Mouse (Mus musculus) limb, embryonic 12.5 days (tissue): ENCODE results near the gene Kcnmb3. TPM values are rescaled to one million over a fixed set of nuclear protein-coding genes. Genes with fewer than 3 reads are reported as not detected.
"Not testable (repeated sequence)": the region's sequence is repeated elsewhere in the genome, so short reads cannot be mapped to it uniquely, and the experiment has no call there.

Source experiments
- ATAC-seq: fragments of 200-750 bp; cut with Nextera tagmentation; 2 replicates; pipeline ENCODE4 v1.8.0; 2017; ENCODE audit warnings: low read depth, moderate TSS enrichment; ENCODE audit not compliant: insufficient number of reproducible peaks, insufficient read depth, low FRiP score, low TSS enrichment
- H3K27ac ChIP-seq: fragments of 300-500 bp; sonication (generic); 2 replicates; pipeline ENCODE4 v1.5.1; 2016; ENCODE audit warnings: mild to moderate bottlenecking, moderate library complexity
- H3K27me3 ChIP-seq: fragments of 300-500 bp; sonication (generic); 2 replicates; pipeline ENCODE4 v1.6.1; 2016; ENCODE audit warnings: mild to moderate bottlenecking, moderate library complexity
- H3K36me3 ChIP-seq: fragments of 300-500 bp; sonication (generic); 2 replicates; pipeline ENCODE4 v1.6.1; 2016; ENCODE audit warnings: mild to moderate bottlenecking, moderate library complexity
- H3K4me1 ChIP-seq: fragments of 300-500 bp; sonication (generic); replicated peaks from 2 replicates; pipeline ENCODE4 v1.6.1; 2016
- H3K4me2 ChIP-seq: fragments of 300-500 bp; sonication (generic); 2 replicates; pipeline ENCODE4 v1.6.1; 2016; ENCODE audit warnings: mild to moderate bottlenecking, moderate library complexity
- H3K4me3 ChIP-seq: fragments of 300-500 bp; sonication (generic); replicated peaks from 2 replicates; pipeline ENCODE4 v1.5.1; 2016; ENCODE audit warnings: mild to moderate bottlenecking
- H3K9ac ChIP-seq: fragments of 300-500 bp; sonication (generic); replicated peaks from 2 replicates; pipeline ENCODE4 v1.6.1; 2016; ENCODE audit warnings: mild to moderate bottlenecking, moderate library complexity
- H3K9me3 ChIP-seq: fragments of 300-500 bp; sonication (generic); 2 replicates; pipeline ENCODE4 v1.6.1; 2016; ENCODE audit warnings: mild to moderate bottlenecking, moderate library complexity
- WGBS: fragments of 180-500 bp; shearing (Covaris S2); methylation state at CpG from one replicate; pipeline ENCODE4 v1.1.7; 2016; 5-methylcytosine and 5-hydroxymethylcytosine counted together
- polyA plus RNA-seq: library from polyadenylated mRNA; unstranded; fragments of >200 nt; fragmentation: Nextera tagmentation; extraction: Ambion mirVana; gene quantifications from 2 replicates; pipeline ENCODE4 v1.2.1, GENCODE M21; 2016

The Kcnmb3 gene
- polyA plus RNA-seq, 1 experiment from 2014 or later, result 0.20 TPM

DNA sequence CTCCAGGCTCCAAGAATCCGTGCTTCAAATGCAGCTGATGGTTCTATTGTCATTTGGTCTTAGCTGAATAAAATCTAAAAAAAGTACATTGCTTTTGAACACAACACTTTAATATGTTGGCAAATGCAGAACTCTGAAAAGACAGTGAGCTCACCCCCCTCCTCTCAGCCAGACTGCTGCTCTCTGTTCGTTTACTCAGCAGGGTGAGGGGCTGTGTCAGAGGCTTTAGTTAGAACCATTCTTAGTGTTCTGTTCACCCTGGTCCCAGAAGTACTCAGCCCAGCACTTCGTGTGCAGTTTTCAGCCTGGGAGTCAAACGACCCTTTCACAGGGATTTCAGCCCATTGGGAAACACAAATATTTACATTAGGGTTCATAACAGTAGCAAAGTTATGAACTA is 23.6 kb downstream of the Kcnmb3 start:
- H3K4me2 ChIP-seq, result no peak overlapping the region
- peaks cover 26% of the 10 kb centered on the region for H3K4me1 ChIP-seq
- H3K27me3 ChIP-seq, result no peaks in the 10 kb centered on the region
- ATAC-seq, result no peak
- H3K27ac ChIP-seq, result no peak overlapping the region
- H3K4me3 ChIP-seq, result no peak overlapping the region
- no peak overlapping the region for H3K9ac ChIP-seq
- H3K36me3 ChIP-seq, result peaks cover 23% of the 10 kb centered on the region
- H3K9me3 ChIP-seq, result no peaks in the 10 kb centered on the region
- 69% methylated on average over 4 of the region's 4 CpGs for WGBS

DNA sequence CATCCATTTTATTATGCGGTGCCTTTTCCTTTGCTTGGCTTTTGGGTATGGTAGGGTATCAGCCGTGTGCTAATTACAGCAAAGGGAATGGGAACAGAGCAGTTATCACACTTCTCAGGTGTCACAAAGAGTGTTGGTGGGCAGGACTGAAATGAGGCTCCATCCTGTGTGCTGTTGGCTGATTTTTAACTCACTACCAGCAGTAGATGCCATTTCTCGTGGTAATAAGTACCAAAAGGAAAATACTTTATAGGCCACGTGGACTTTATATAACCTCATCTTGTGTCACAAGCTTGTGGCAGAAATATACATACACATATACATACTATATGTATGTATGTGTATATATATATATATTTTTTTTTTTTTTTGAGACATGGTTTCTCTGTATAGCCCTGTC is 24.7 kb downstream of the Kcnmb3 start:
- peaks cover 34% of the 10 kb centered on the region for H3K36me3 ChIP-seq
- no peaks in the 10 kb centered on the region for H3K27me3 ChIP-seq
- no peak for ATAC-seq
- no peak overlapping the region for H3K9ac ChIP-seq
- no peaks in the 10 kb centered on the region for H3K9me3 ChIP-seq
- no peak overlapping the region for H3K4me2 ChIP-seq
- no peak overlapping the region for H3K4me3 ChIP-seq
- peaks cover 21% of the 10 kb centered on the region for H3K4me1 ChIP-seq
- 87% methylated on average over 4 of the region's 4 CpGs for WGBS
- H3K27ac ChIP-seq, result no peak overlapping the region

DNA sequence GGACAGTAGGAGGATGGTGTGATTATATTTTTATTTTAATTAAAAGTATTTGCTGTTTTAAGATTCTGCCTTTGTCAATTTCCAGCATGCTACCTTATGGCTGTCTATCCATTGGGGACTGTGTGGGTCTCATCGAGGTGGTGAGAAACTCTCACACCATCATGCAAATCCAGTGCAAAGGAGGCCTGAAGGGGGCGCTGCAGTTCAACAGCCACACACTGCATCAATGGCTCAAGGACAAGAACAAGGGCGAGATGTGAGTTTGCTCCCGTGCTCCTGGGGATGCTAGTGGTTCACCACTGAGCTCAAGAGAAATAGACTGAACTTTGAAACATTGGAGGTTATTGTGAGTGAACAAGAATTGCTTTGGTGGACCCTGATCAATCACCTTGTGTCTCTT is 32.3 kb downstream of the Kcnmb3 start:
- ATAC-seq, result no peak
- Histone ChIP-seq H3K4me1 (no peaks in the 10 kb centered on the region), H3K36me3 (peaks cover 89% of the 10 kb centered on the region), H3K9ac (no peak overlapping the region), H3K9me3 (no peaks in the 10 kb centered on the region), H3K4me3 (no peak overlapping the region), H3K27ac (no peak overlapping the region), H3K4me2 (no peak overlapping the region), H3K27me3 (no peaks in the 10 kb centered on the region)
- WGBS, result 71% methylated on average over 4 of the region's 4 CpGs

DNA sequence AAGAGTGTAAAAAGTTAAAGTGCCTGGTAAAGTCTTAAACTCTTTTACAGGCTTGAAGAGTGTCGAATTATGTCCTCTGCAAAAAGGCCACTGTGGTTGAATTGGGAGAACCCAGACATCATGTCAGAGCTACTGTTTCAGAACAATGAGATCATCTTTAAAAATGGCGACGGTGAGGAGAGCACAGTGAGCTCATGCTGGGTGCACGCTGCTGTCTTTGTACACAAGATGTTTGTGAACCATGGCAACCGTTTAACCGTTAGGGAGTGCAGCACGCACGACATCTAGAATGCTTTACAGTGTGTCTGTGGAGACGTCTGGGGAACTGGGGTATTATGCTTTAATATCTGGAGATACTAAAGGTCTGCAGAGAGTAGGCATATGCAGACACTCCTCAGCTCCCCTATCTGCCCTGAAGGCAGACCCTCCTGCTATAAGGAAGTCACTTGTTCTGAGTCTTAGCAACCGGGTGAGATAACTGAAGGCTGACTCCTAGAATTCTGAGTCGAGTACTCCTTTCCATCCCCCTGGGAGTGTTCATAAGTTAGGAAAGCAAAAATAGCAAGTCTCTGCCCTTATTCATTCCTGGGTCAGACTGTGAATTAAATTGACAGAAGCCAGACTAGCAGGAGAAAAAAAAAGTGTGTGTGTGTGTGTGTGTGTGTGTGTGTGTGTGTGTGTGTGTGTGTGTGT is 37.6 kb downstream of the Kcnmb3 start:
- Histone ChIP-seq H3K4me2 (no peak overlapping the region), H3K9ac (no peak overlapping the region), H3K9me3 (no peaks in the 10 kb centered on the region), H3K27ac (no peak overlapping the region), H3K4me1 (no peaks in the 10 kb centered on the region), H3K4me3 (no peak overlapping the region), H3K27me3 (no peaks in the 10 kb centered on the region), H3K36me3 (peaks cover 83% of the 10 kb centered on the region)
- 84% methylated on average over 11 of the region's 11 CpGs for WGBS
- ATAC-seq, result no peak

DNA sequence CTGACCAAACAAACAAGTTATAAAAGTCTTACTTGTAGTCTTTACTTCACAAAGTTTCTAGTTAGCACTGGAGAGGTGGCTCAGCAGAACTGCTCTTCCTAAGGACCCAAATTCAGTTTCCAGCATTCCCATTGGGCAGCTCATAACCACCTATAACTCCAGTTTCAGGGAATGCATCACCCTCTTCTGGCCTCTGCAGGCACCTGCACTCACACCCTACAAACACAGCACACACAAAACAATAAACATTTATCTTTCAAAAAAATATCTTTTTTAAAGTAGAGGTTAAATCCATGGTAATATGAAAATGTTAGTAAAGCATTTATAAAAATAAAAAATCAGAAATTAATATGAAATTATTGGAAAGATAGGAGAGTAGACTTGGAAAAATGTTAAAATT is 50.3 kb downstream of the Kcnmb3 start:
- no peak overlapping the region for H3K9ac ChIP-seq
- no peaks in the 10 kb centered on the region for H3K9me3 ChIP-seq
- H3K36me3 ChIP-seq, result peaks cover 85% of the 10 kb centered on the region
- H3K4me3 ChIP-seq, result no peak overlapping the region
- no peak overlapping the region for H3K27ac ChIP-seq
- no peaks in the 10 kb centered on the region for H3K27me3 ChIP-seq
- no peak overlapping the region for H3K4me2 ChIP-seq
- no peak for ATAC-seq
- H3K4me1 ChIP-seq, result no peaks in the 10 kb centered on the region

DNA sequence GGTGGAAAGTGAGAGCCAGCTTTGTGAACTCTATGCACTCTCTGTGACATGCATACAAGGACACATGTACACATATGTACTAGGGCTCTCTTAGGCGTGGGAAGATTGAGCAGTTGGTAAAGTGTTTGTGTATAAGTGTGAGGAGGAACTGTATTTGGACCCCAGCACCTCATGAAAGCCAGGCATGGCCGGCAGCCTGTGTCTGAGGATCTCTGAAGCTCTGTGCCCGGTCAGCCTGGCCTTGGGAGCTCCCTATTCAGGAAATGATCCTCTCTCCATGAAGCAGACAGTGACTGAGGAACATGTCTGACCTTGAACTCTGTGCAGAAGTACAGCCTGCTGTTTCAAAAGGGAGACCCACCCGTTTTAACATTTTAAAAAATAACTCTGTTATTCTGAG is 53.3 kb downstream of the Kcnmb3 start:
- ATAC-seq, result no peak
- Histone ChIP-seq H3K27ac (no peak overlapping the region), H3K36me3 (peaks cover 64% of the 10 kb centered on the region), H3K4me1 (0 out of 2 replicates have a peak, but pooled peaks cover under 1% of the 10 kb centered on the region), H3K9ac (no peak overlapping the region), H3K4me2 (no peak overlapping the region), H3K4me3 (no peak overlapping the region), H3K9me3 (no peaks in the 10 kb centered on the region), H3K27me3 (no peaks in the 10 kb centered on the region)
- 88% methylated on average over 4 of the region's 4 CpGs for WGBS

DNA sequence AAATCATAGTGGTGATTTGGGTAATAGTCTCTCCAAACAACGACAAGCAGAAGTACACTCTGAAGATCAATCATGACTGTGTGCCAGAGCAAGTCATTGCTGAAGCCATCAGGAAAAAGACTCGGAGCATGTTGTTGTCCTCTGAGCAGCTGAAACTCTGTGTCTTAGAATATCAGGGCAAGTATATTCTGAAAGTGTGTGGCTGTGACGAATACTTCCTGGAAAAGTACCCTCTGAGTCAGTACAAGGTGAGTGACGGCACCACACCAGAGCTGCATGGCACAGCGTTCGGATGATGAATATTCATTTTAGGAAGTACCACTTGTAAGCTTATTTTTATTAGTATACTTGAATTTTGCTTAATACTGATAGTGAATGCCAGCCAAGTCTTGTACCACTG is 54.2 kb downstream of the Kcnmb3 start:
- no peak for ATAC-seq
- Histone ChIP-seq H3K4me1 (0 out of 2 replicates have a peak, but pooled peaks cover 3% of the 10 kb centered on the region), H3K27ac (no peak overlapping the region), H3K27me3 (no peaks in the 10 kb centered on the region), H3K36me3 (peaks cover 57% of the 10 kb centered on the region), H3K9me3 (no peaks in the 10 kb centered on the region), H3K4me3 (no peak overlapping the region), H3K4me2 (no peak overlapping the region), H3K9ac (no peak overlapping the region)
- 94% methylated on average over 6 of the region's 6 CpGs for WGBS

DNA sequence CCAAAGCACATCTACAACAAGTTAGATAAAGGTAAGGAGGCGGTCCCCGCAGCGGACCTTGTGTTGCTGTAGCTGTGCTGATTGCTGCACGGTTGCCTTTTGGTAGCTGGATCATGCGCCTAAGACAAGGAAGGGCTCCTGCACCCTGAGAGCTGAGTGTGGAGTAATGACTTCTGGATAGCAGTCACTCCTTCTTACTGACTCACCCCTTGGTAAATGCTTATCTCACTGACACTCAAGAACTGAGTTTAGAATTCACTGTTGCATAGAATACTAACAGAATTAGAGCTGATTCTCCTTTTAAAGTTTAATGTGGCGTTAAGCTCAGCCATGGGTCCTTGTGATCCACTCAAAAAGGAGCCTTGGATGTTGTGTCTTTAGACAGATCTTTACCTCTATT is 54.7 kb downstream of the Kcnmb3 start:
- Histone ChIP-seq H3K36me3 (peaks cover 52% of the 10 kb centered on the region), H3K4me1 (0 out of 2 replicates have a peak, but pooled peaks cover 3% of the 10 kb centered on the region), H3K9me3 (no peaks in the 10 kb centered on the region), H3K4me3 (no peak overlapping the region), H3K27ac (no peak overlapping the region), H3K9ac (no peak overlapping the region), H3K27me3 (no peaks in the 10 kb centered on the region), H3K4me2 (no peak overlapping the region)
- WGBS, result 95% methylated on average over 6 of the region's 6 CpGs
- ATAC-seq, result no peak

DNA sequence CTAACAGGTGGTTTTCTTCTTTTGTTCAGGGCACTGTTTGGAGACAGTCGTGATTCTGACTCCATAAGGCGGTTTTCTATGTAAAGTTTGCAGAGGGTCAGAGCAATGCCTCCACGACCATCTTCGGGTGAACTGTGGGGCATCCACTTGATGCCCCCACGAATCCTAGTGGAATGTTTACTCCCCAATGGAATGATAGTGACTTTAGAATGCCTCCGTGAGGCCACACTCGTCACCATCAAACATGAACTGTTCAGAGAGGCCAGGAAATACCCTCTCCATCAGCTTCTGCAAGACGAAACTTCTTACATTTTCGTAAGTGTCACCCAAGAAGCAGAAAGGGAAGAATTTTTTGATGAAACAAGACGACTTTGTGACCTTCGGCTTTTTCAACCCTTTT is 55.9 kb downstream of the Kcnmb3 start:
- 91% methylated on average over 11 of the region's 11 CpGs for WGBS
- H3K9me3 ChIP-seq, result no peaks in the 10 kb centered on the region
- H3K4me2 ChIP-seq, result no peak overlapping the region
- peaks cover 41% of the 10 kb centered on the region for H3K36me3 ChIP-seq
- no peak for ATAC-seq
- no peak overlapping the region for H3K9ac ChIP-seq
- H3K4me3 ChIP-seq, result no peak overlapping the region
- 0 out of 2 replicates have a peak, but pooled peaks cover 3% of the 10 kb centered on the region for H3K4me1 ChIP-seq
- H3K27me3 ChIP-seq, result no peaks in the 10 kb centered on the region
- H3K27ac ChIP-seq, result no peak overlapping the region

DNA sequence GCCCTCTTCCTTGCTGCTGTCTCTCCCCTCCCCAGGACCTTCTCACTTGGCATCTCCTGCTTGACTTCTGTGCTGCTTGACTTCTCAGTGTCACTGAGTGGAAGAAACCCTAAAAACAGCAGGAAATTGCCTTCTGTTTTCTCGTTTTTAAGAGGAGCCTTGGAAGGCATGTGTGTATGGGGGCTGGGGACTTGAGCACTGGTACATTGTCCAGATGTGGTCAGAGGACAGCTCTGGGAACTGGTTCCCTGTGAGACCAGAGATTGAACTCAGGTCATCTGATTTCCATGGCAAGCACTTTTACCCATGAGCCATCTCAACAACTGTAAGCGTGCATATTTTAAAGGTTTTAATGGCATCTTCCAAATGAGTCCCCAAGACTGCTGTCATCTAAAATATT is 58.0 kb downstream of the Kcnmb3 start:
- Histone ChIP-seq H3K4me2 (no peak overlapping the region), H3K27me3 (no peaks in the 10 kb centered on the region), H3K9me3 (no peaks in the 10 kb centered on the region), H3K4me1 (0 out of 2 replicates have a peak, but pooled peaks cover 3% of the 10 kb centered on the region), H3K36me3 (peaks cover 21% of the 10 kb centered on the region), H3K4me3 (no peak overlapping the region), H3K9ac (no peak overlapping the region), H3K27ac (no peak overlapping the region)
- WGBS, result 63% methylated on average over 2 of the region's 2 CpGs
- ATAC-seq, result no peak

DNA sequence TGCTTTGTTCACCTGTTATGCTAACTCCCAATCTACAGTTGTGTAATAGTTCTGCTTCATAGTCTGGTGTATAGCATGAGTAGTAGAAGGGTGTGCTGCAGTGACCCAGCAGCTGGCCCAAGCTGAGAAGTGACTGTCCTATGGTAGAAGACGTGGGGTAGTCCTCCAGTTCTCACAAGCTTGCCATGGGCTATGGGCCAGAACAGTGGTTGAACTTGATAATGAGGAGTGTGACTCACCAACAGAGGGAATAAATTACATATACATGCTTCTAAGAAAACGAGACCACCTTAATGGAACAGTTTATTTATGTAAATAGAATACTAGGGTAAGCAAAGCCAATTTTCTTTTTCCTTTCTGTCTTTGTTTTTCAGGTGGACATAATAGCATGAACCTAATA is 61.6 kb downstream of the Kcnmb3 start:
- Histone ChIP-seq H3K9me3 (no peaks in the 10 kb centered on the region), H3K4me2 (no peak overlapping the region), H3K4me3 (no peak overlapping the region), H3K9ac (no peak overlapping the region), H3K4me1 (0 out of 2 replicates have a peak, but pooled peaks cover 3% of the 10 kb centered on the region), H3K36me3 (no peaks in the 10 kb centered on the region; the same call in 1 of the 2 replicates), H3K27ac (no peak overlapping the region), H3K27me3 (no peaks in the 10 kb centered on the region)
- WGBS, result 89% methylated on average over 2 of the region's 2 CpGs
- ATAC-seq, result no peak

DNA sequence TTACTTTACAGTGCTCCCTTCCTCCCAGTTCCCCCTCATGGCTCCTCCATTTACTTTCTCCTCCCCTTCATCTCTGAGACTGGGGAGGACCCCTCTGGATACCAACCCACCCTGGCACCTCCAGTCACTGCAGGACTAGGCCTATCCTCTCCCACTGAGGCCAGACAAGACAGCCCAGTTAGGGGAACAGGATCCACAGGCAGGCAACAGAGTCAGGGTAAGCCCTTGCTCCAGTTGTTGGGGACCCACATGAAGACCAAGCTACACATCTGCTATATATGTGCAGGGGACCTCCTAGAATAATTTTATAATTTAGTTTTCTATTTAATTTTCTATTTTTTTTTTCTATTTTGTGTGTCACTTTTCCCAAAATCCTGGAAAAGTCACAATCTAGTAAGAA is 62.7 kb downstream of the Kcnmb3 start:
- not testable (repeated sequence) for H3K9ac ChIP-seq, H3K4me1 ChIP-seq, H3K27me3 ChIP-seq, H3K36me3 ChIP-seq, ATAC-seq, H3K4me2 ChIP-seq, H3K4me3 ChIP-seq, H3K27ac ChIP-seq, H3K9me3 ChIP-seq
